Mouse (Mus musculus): ENCODE measurements around the gene Gabra5.

The Gabra5 gene

DNA sequence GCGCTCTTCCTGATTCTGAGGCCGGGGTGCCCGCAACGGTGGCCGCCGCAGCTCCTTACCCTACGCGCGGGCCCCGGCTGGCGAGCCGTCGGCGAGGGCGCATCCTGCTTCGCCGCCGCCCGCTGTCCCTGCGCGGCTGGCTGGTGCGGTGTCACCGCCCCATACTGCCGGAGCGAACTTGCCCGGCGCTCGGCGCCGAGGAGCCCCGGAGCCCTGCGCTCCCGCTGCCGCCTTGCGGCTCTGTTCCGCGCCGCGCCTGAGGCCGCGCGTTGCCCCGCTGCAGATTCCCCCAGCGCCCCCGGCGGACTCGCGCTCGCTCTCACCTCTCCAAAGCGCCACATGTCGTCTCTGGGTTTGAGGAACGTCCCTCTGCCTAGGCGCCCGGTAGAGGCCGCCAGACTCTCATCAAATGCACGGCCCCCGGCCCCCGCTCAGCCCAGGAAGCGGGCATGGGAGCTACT, at the start of gene Gabra5:
Gabra5 (minus strand) TSS at position 379 of the 461 bp plus-strand sequence.
- DNase-seq (ENCODE audit: low read depth, low spot score) = peak; percentile 45

GRCm38 (mm10) chr7:57538565-57538964, 28.7 kb upstream of the Gabra5 start:
- DNase-seq (ENCODE audit: low read depth, low spot score) = peak; percentile 60

DNA sequence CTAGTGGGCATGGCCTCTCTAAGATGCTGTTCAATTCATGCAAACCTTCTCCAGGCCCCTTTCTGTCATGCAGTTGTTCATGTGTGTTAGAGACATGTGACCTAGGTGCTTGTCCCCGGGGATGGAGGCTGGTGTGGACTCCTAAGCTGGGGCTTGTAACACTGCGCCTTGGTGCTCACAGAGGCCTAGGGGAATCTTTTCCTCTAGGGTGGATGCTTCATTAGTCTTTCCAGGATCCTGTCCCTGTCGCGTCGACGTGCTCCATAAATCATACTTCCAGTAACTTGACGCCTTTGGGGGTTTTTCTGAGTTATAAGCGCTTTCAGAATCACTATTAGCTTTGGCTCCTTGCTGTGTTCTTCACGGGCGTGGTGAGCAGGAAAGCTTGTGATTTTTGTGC, 22.8 kb upstream of the Gabra5 start:
- no peak for DNase-seq (ENCODE audit: low read depth, low spot score)

- no peak for DNase-seq (ENCODE audit: low read depth, low spot score)
Measured at GRCm38 (mm10) chr7:57529954-57530353, 20.1 kb upstream of the Gabra5 start.

DNA sequence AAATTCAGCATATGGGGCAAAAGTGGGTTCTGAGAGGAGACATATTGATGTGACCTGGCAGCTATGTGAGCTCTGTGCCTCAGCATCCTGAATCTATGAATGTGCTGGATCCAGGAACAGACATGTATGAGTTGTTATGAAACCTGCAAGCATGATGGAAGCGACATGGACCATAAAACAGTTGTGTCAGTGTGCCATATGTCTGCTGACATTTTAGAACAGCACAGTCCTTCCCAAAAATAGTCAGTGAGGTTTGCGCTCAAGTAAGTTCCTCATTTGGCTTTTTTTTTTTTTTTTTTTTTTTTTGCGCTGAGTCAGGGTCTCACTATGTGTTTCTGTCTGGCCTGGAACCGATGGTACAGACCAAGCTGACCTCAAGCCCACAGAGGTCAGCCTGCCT, 19.6 kb upstream of the Gabra5 start:
- DNase-seq (ENCODE audit: low read depth, low spot score) = no peak

GRCm38 (mm10) chr7:57512955-57513354, 3.1 kb upstream of the Gabra5 start:
- DNase-seq (ENCODE audit: low read depth, low spot score) = no peak

DNA sequence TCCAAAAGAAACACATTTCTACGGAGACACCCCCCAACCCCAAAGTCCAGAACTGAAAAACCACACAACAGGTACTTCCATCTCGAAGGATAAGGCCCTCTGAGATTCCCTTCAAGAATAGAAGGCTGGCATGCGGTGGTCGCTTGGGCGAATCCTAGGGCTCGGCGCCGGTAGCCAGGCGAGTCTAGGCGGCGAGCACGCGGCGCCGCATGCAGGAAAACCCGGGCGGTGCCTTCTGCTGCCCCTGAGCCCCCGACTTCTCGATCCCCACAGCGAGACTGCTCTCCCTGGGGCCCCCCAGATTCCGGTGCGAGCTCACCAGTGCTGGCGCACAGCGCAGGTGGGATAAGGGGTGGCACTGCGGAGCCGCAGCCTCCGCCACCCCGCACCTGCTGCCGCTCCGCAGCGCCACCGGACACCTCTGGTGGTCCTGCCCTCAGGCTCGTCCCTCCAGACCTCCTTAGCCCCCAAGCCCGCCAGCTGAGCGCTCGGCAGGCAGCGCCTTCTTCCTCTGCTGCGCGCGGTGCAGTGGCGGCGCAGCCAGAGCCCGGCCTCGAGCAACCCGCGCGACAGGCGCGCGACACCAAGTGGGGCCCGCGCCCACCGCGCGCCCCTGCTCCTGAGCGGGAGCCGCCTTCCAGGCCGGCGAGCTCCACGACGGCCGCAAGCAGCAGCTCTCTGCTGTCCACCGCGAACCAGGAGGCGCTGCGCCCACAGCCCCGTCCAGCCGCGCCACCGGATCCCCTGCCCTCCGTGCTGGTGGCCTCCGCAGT, 813 bp downstream of the Gabra5 start:
- DNase-seq (ENCODE audit: low read depth, low spot score) = peak; percentile 18

- DNase-seq (ENCODE audit: low read depth, low spot score) = no peak
Measured at GRCm38 (mm10) chr7:57502809-57503208, 7.0 kb downstream of the Gabra5 start.

GRCm38 (mm10) chr7:57491795-57492194, 18.1 kb downstream of the Gabra5 start:
- DNase-seq (ENCODE audit: low read depth, low spot score) = no peak

DNA sequence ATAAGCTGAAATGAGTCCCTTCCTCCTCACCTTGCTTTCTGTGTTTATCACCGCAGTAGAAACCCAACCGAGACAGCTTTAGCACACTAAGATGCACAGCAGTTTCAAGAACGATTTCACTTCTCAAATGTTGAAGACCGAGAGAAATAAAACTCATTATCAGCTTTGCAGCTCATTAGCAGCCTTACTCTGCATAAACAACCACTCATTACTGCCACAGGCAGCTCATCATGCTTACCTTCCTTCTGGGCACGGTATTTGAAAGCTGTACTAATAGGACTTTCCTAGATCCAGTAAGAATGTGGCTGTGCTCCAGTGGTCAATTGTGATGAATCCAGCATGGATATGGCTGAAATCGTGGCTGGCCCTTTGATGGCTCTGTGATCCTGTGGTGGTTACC, 23.0 kb downstream of the Gabra5 start:
- no peak for DNase-seq (ENCODE audit: low read depth, low spot score)

- no peak for DNase-seq (ENCODE audit: low read depth, low spot score)
Measured at GRCm38 (mm10) chr7:57482896-57483295, 27.0 kb downstream of the Gabra5 start.

- peak; percentile 3 for DNase-seq (ENCODE audit: low read depth, low spot score)
Measured at GRCm38 (mm10) chr7:57473811-57474525, 35.9 kb downstream of the Gabra5 start.

- no peak for DNase-seq (ENCODE audit: low read depth, low spot score)
Measured at GRCm38 (mm10) chr7:57471316-57471715, 38.5 kb downstream of the Gabra5 start.

DNA sequence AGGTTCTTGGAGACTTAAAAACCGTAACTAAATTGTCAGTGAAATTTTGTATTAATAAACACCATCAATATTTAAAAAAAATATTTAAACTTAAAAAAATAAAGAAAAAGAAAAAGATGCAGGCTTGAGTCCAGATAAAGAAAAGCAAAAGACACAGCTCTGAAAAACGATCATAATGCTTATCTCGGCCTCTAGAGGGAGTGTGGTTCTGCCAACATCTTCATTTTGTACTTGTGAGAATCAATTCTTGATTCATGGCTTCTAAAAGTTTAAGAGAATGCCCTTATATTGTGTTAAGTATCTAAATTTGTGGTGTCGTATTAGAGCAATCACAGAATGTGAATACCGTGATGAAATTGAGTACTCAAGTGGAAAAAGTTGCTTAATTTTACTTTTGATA, 49.5 kb downstream of the Gabra5 start:
- DNase-seq (ENCODE audit: low read depth, low spot score) = no peak

GRCm38 (mm10) chr7:57448239-57448638, 61.6 kb downstream of the Gabra5 start:
- DNase-seq (ENCODE audit: low read depth, low spot score) = no peak

GRCm38 (mm10) chr7:57422675-57423074, 87.2 kb downstream of the Gabra5 start:
- no peak for DNase-seq (ENCODE audit: low read depth, low spot score)

DNA sequence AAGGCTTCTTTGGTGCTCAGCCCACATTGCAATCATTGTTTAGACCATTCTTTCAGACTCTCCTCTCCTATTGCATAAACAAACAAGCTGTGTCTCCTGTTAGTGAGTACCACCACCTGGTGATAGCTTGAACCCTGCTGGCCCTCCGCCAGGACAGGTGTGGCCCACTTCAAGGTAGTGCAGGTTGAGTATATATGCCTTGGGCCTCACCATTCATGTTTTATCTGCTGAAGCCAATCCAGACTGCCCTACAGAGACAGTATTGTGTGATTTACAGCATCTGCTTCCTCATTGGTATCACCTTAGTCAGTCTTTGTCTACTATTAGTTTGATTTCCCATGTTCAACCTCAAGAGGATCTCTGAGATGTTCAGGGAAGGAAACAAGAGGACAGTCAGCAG, 88.8 kb downstream of the Gabra5 start:
- no peak for DNase-seq (ENCODE audit: low read depth, low spot score)

GRCm38 (mm10) chr7:57419392-57419791, 90.5 kb downstream of the Gabra5 start, which contains the start of gene Gabrb3:
Gene Gabrb3 (plus strand): TSS chr7:57419692.
- DNase-seq (ENCODE audit: low read depth, low spot score) = no peak

GRCm38 (mm10) chr7:57412896-57413295, 97.0 kb downstream of the Gabra5 start:
- DNase-seq (ENCODE audit: low read depth, low spot score) = no peak

GRCm38 (mm10) chr7:57411163-57411562, 98.7 kb downstream of the Gabra5 start:
- DNase-seq (ENCODE audit: low read depth, low spot score) = no peak

DNA sequence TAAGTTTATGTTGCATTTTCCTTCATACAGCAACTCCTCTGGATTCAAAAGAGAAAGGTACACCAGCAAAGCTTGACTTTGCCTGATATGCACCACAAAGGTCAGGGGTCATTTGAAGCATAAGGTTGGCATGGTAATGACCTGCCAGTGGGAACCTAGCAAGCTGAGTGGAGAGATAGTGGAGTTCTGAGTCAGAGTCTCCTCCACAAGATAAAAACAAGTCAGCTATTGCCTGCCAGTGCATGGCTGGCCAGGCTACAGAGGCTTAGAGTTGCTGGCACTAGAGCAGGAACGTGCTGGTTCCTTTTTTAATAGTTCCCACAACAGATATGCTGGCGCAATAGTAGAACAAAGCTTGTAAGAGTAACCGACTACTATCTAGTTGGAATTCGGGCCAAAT, 116.3 kb downstream of the Gabra5 start:
- no peak for DNase-seq (ENCODE audit: low read depth, low spot score)

GRCm38 (mm10) chr7:57390046-57390445, 119.8 kb downstream of the Gabra5 start:
- DNase-seq (ENCODE audit: low read depth, low spot score) = no peak

DNA sequence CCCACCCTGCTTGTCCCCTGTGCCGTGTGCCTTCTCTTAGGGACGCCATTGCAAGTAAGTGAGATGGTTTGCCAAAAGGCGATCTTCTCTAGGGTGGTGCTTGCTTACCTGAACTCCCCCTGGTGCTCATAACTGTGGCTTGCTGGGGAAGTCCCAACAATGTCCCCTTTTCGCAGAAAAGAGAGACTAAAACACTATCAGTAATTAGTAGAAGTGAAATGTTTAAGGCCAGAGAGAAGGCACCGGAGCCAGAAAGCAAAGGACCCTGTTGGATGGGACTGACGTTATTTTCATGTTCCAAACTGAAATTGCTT, 122.6 kb downstream of the Gabra5 start:
- DNase-seq (ENCODE audit: low read depth, low spot score) = no peak
